Mouse (Mus musculus): ENCODE results near the gene 1700013G24Rik. TPM values are rescaled to one million over a fixed set of nuclear protein-coding genes. Genes with fewer than 3 reads are reported as not detected.

1700013G24Rik gene
- polyA plus RNA-seq, 2 experiments, result not detected

DNA sequence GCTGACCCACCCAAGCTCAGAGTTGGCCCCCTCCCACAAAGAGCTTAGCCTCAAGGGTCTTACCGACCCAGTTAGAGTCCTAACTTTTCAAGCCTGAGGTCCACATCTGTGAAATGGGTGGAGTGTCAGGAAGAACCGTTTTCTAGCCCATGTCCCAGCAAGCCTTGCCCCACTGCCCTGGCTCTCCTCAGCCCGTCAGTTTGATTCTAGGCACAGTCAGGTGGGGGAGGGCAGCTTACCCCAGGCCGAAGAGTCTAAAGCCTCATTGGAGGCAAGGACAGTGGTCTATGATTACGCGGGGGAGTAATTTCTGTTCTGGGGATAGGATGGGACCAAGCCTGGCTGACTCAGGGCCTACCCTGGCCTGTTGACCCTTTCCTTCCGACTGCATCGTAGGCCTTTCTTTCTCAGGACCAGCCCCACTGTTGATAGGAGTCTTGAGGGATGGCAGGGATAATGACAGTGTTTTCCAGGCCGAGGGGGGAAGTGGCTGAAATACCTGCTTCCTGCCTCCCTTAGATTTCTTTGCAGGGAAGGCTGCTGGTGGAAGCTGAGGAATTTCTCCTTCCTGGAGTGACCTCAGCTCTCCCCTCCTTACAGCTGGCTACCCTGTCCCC is 17.7 kb downstream of the 1700013G24Rik start:
- ATAC-seq (ENCODE audit: insufficient read depth), result no peak
- no peak overlapping the region for H3K4me2 ChIP-seq (ENCODE audit: low read depth)
- H3K4me1 ChIP-seq (replicated peaks; ENCODE audit: control insufficient read depth in 2 of 2, insufficient read depth in 2 of 2, low read length in 1 of 2), result peaks cover 0 to 6% of the 10 kb centered on the region in 2 experiments
- no peak for TF ChIP-seq EP300 (IDR thresholded peaks at IDR 0.05; ENCODE audit: low read depth)
- no peak for TF ChIP-seq CTCF (IDR thresholded peaks at IDR 0.05; ENCODE audit: low read depth)
- H3K9me3 ChIP-seq (ENCODE audit: control insufficient read depth, low read length), result no peaks in the 10 kb centered on the region
- 55% methylated on average over 9 of the region's 9 CpGs for WGBS (ENCODE audit: insufficient replicate concordance)
- H3K36me3 ChIP-seq (replicated peaks; ENCODE audit: control insufficient read depth, insufficient read depth, low read depth), result no peaks in the 10 kb centered on the region
- H3K9ac ChIP-seq (replicated peaks), result no peak overlapping the region
- no peak overlapping the region for H3K4me3 ChIP-seq (ENCODE audit: insufficient read depth in 1 of 2, low read depth in 2 of 2, low read length in 2 of 2)
- H3K27ac ChIP-seq, result no peak overlapping the region
- no peak for DNase-seq (ENCODE audit: low read depth in 3 of 3, low spot score in 3 of 3)
- no peaks in the 10 kb centered on the region for H3K27me3 ChIP-seq (ENCODE audit: control insufficient read depth, insufficient read depth, low read length)

DNA sequence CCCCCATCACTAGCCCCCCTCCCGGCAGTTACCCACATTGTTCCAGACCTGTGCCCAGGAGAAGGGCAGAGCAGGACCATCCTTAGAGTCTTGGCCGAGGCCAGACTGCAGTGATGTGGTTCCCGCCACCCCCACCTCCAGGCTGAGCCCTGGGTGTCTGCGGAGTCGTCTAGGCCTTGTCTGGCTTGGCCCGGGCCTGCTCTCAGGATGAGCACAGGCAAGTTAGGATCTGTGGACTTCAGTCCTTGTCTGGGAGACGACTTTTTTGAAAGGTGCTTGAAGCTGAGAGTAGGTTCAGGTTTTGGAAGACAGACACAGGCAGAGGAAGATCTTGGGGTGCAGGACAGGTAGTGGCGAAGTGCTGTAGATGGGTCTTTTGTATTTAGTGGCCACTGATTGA is 18.2 kb downstream of the 1700013G24Rik start:
- H3K4me2 ChIP-seq (ENCODE audit: low read depth), result no peak overlapping the region
- no peaks in the 10 kb centered on the region for H3K9me3 ChIP-seq (ENCODE audit: control insufficient read depth, low read length)
- H3K4me3 ChIP-seq (ENCODE audit: insufficient read depth in 1 of 2, low read depth in 2 of 2, low read length in 2 of 2), result no peak overlapping the region
- no peak overlapping the region for H3K9ac ChIP-seq (replicated peaks)
- H3K27ac ChIP-seq, result no peak overlapping the region
- WGBS (ENCODE audit: insufficient replicate concordance), result 48% methylated on average over 8 of the region's 8 CpGs
- H3K27me3 ChIP-seq (ENCODE audit: control insufficient read depth, insufficient read depth, low read length), result no peaks in the 10 kb centered on the region
- TF ChIP-seq EP300 (IDR thresholded peaks at IDR 0.05; ENCODE audit: low read depth) (no peak), CTCF (IDR thresholded peaks at IDR 0.05; ENCODE audit: low read depth) (no peak)
- no peaks in the 10 kb centered on the region for H3K36me3 ChIP-seq (replicated peaks; ENCODE audit: control insufficient read depth, insufficient read depth, low read depth)
- H3K4me1 ChIP-seq (replicated peaks; ENCODE audit: control insufficient read depth in 2 of 2, insufficient read depth in 2 of 2, low read length in 1 of 2), result peaks cover 0 to 9% of the 10 kb centered on the region in 2 experiments
- DNase-seq (ENCODE audit: low read depth in 3 of 3, low spot score in 3 of 3) (no peak), ATAC-seq (ENCODE audit: insufficient read depth) (no peak)

DNA sequence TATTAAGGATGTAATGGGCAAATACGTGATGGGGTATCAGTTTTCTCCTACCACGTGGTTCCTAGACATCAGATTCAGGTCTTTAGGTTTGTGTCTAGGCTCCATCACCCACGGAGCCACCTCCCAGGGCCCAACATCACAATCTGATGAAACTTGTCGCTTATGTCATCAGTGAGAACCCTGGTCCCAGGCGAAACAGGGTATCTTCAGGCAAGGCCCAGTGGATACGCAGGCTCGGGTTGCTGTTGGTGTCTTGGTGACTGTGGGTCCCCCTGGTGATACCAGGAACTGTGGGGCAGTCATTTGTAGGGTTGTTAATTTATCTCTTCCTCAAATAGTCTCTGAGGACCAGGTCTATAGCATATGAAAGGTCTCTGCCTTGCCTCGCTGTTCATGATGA is 20.2 kb downstream of the 1700013G24Rik start:
- WGBS (ENCODE audit: insufficient replicate concordance), result 66% methylated on average over 8 of the region's 8 CpGs
- H3K27me3 ChIP-seq (ENCODE audit: control insufficient read depth, insufficient read depth, low read length), result no peaks in the 10 kb centered on the region
- no peak overlapping the region for H3K27ac ChIP-seq
- H3K4me3 ChIP-seq (ENCODE audit: insufficient read depth in 1 of 2, low read depth in 2 of 2, low read length in 2 of 2), result no peak overlapping the region
- H3K36me3 ChIP-seq (replicated peaks; ENCODE audit: control insufficient read depth, insufficient read depth, low read depth), result no peaks in the 10 kb centered on the region
- H3K4me2 ChIP-seq (ENCODE audit: low read depth), result no peak overlapping the region
- no peaks in the 10 kb centered on the region for H3K9me3 ChIP-seq (ENCODE audit: control insufficient read depth, low read length)
- no peak for ATAC-seq (ENCODE audit: insufficient read depth)
- H3K4me1 ChIP-seq (replicated peaks; ENCODE audit: control insufficient read depth in 2 of 2, insufficient read depth in 2 of 2, low read length in 1 of 2), result peaks cover 0 to 10% of the 10 kb centered on the region in 2 experiments; a peak in 3 of 4 replicates
- no peak overlapping the region for H3K9ac ChIP-seq (replicated peaks)
- no peak for DNase-seq (ENCODE audit: low read depth in 3 of 3, low spot score in 3 of 3)
- TF ChIP-seq CTCF (IDR thresholded peaks at IDR 0.05; ENCODE audit: low read depth) (no peak), EP300 (IDR thresholded peaks at IDR 0.05; ENCODE audit: low read depth) (no peak)

DNA sequence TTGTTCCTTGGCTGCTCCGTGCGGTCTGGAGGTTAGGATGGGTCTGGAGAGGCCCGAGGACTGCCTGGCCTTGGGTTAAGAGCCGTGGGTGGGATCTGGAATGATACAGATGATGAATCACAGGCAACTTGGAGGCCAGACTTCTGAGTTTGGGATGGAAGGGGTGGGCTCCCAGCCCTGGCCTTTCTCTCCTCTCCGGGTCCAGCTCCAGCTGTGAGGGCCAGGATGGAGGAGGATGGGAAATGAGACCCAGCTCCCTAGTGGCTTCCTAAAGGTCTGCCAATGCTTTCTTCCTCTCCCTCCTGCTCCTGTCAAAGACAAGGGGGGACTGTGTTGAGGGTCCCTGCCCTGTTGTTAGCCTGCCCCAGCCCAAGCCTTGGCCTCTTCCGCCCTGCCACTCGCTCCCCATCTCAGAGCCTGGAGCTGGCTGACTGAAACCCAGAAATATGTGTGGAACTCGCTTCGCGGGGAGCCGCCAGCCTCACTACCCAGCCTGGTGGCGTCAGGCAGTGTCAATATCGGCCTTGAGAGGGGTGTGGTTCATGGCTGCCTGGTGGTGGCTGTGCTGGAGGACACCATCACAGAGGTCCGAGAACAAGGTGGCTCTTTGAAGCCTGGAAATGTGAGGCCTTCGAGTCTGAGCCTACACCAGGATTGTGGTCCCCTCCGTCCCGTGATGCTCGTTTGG is 20.8 kb downstream of the 1700013G24Rik start:
- no peak overlapping the region for H3K27ac ChIP-seq
- H3K27me3 ChIP-seq (ENCODE audit: control insufficient read depth, insufficient read depth, low read length), result no peaks in the 10 kb centered on the region
- no peak overlapping the region for H3K4me2 ChIP-seq (ENCODE audit: low read depth)
- no peaks in the 10 kb centered on the region for H3K9me3 ChIP-seq (ENCODE audit: control insufficient read depth, low read length)
- DNase-seq (ENCODE audit: low read depth in 3 of 3, low spot score in 3 of 3), result no peak
- H3K4me1 ChIP-seq (replicated peaks; ENCODE audit: control insufficient read depth in 2 of 2, insufficient read depth in 2 of 2, low read length in 1 of 2), result peaks cover 0 to 10% of the 10 kb centered on the region in 2 experiments; a peak in 2 of 4 replicates
- no peak for TF ChIP-seq EP300 (IDR thresholded peaks at IDR 0.05; ENCODE audit: low read depth)
- TF ChIP-seq CTCF (IDR thresholded peaks at IDR 0.05; ENCODE audit: low read depth), result no peak
- ATAC-seq (ENCODE audit: insufficient read depth), result no peak
- 64% methylated on average over 18 of the region's 18 CpGs for WGBS (ENCODE audit: insufficient replicate concordance)
- no peak overlapping the region for H3K9ac ChIP-seq (replicated peaks)
- H3K4me3 ChIP-seq (ENCODE audit: insufficient read depth in 1 of 2, low read depth in 2 of 2, low read length in 2 of 2), result no peak overlapping the region
- H3K36me3 ChIP-seq (replicated peaks; ENCODE audit: control insufficient read depth, insufficient read depth, low read depth), result no peaks in the 10 kb centered on the region

DNA sequence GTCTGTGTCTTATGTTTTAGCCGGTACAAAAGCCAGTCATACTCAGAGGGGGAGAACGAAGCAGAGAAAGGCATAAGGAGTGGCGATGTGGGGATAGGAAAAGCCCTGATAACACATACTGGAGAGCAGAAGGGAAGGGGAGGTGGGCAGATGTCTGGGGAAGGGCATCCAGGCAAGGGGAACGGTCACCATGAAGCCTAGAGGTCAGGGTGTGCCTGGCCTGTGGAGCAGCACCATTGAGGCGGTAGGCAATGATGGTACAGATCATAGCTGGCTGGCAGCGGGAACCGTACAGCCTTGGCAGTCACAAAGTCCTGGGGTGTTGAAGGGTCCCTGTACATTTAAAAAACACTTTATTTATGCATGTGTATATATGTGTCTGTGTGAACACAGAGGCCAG is 21.6 kb downstream of the 1700013G24Rik start:
- H3K36me3 ChIP-seq (replicated peaks; ENCODE audit: control insufficient read depth, insufficient read depth, low read depth), result no peaks in the 10 kb centered on the region
- DNase-seq (ENCODE audit: low read depth in 3 of 3, low spot score in 3 of 3), result no peak
- no peaks in the 10 kb centered on the region for H3K27me3 ChIP-seq (ENCODE audit: control insufficient read depth, insufficient read depth, low read length)
- no peak overlapping the region for H3K4me3 ChIP-seq (ENCODE audit: insufficient read depth in 1 of 2, low read depth in 2 of 2, low read length in 2 of 2)
- no peak for ATAC-seq (ENCODE audit: insufficient read depth)
- no peak overlapping the region for H3K4me2 ChIP-seq (ENCODE audit: low read depth)
- no peak overlapping the region for H3K27ac ChIP-seq
- peaks cover 0 to 16% of the 10 kb centered on the region in 2 experiments; a peak in 2 of 4 replicates for H3K4me1 ChIP-seq (replicated peaks; ENCODE audit: control insufficient read depth in 2 of 2, insufficient read depth in 2 of 2, low read length in 1 of 2)
- 69% methylated on average over 7 of the region's 7 CpGs for WGBS (ENCODE audit: insufficient replicate concordance)
- no peak for TF ChIP-seq CTCF (IDR thresholded peaks at IDR 0.05; ENCODE audit: low read depth)
- no peak for TF ChIP-seq EP300 (IDR thresholded peaks at IDR 0.05; ENCODE audit: low read depth)
- H3K9ac ChIP-seq (replicated peaks), result no peak overlapping the region
- no peaks in the 10 kb centered on the region for H3K9me3 ChIP-seq (ENCODE audit: control insufficient read depth, low read length)
